Mouse (Mus musculus) adrenal gland, adult (tissue): ENCODE measurements around the gene Habp2.

Source experiments
- DNase-seq, 2 experiments: peaks; one replicate each; pipeline ENCODE4 v3.0.0; 2022 to 2023; ENCODE audit warnings: low spot score in 1 of 2; ENCODE audit not compliant: inconsistent age in 2 of 2

Habp2 gene

GRCm38 (mm10) chr19:56286866-56287265 lies at the start of gene Habp2:
Habp2 (plus strand) TSS chr19:56287137.
- DNase-seq, result peak in 1 of 2 experiments; percentile 42

DNA sequence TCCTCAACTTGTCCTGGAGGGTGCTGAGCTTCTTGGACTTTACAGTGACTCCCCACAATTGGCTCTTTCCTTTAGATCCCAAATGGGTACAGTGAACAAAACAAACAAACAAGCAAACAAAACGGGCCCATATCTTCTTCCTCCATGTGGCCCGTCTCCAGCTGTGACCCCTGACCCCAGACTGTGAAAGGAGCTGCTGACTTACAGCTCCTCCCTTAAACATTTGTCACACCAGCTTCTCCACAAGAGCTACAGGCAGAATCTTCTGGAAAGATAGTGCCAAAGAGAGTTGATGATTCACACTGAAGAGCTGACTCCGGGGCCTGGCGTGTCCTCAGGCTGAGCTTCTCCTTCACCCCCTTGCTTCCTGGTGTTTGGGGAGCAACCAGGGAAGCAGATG lies 48.4 kb upstream of the Habp2 start:
- no peak for DNase-seq

- DNase-seq, result no peak
These were observed 41.7 kb upstream of the Habp2 start for GRCm38 (mm10) chr19:56245201-56245600.

DNA sequence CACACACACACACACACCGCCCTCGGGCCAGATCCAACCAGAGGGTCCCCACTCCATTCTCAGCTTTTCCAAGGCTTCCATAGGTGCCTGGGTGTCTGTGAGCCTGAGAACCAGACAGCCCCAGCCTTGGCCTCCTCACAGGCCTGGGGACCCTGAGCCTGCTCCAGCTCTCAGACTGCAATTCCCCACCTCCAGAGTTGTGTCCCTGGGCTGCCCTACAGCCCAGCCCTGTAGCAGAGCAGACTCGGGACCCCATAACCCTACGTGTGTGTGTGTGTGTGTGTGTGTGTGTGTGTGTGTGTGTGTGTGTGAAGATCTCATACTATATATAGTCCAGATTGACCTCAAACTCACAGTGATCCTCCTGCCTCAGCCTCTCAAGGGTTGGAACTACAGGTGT lies 34.1 kb upstream of the Habp2 start:
- DNase-seq, result no peak

DNA sequence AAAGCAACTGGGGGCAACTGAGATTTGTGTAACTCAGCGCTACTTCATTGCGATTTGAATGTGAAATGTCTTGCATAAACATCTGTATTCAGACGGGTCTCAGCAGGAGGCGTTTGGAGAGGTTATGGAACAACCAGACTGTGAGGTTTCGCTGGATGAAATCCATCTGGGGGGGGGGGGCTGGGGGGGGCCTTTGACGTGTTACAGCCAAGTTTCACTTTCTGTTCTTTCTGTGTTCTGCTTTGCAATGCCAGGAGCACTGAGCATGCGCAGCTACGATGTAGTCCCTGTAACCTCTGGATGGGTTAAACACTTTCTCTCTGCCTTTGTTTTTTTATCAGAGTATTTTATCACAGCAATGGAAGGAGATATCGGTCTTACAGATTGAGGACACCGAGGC lies 33.7 kb upstream of the Habp2 start:
- peak in 1 of 2 experiments; percentile 25 for DNase-seq

- peak in 1 of 2 experiments; percentile 33 for DNase-seq
These were observed 32.2 kb upstream of the Habp2 start for GRCm38 (mm10) chr19:56254751-56255150.

DNA sequence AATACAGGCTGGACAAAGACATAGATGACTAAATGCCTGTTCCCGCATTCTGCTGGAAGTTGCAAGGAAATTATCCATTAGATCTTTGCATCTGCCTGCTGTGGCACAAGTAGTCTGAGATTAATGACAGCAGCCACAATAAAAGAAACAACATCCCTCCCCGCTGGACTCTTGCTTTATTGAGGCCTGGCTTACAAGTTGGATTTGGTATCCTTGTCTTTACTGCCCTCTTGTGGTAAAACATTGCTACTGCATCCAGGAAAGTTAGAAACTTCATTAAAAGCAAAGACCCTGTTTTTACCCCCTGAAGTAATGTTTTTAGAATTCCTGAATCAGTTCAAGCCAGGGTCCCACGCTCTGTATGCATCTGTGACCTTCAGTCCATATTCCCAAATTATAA lies 31.4 kb upstream of the Habp2 start:
- DNase-seq, result peak in 1 of 2 experiments; percentile 74

DNA sequence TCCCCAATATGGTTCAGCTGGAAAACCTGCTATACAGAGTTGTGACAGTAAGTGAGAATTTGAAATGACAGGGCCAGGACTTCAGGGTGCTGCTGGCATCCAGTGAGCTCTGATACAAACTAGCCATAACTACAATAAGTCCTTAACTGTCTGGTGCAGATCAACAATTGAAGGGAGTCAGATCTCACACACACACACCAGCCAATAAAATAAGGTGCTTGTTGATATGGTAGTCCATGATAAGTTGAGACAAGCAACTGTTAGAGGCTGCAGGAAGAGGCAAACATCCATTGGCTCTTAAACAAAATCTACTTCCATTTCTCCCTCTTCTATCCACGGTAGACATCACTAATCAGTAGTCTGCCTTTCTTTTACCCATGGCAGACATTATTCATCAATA lies 30.7 kb upstream of the Habp2 start:
- no peak for DNase-seq

DNA sequence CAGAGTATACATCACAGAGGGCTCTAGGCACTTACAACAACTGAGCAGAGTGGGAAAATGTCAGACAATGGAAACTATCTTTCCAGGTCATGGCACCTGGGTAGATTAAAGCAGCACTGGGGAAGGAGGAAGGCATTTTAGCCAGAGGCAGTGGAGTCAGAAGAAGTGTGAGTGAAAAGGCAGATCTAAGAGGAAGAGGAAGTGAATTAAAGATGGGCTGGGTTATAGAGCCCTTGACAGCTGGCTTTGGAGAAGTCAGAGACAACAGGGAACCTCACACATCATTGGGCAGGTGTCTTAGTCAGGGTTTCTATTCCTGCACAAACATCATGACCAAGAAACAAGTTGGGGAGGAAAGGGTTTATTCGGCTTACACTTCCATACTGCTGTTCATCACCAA lies 30.2 kb upstream of the Habp2 start:
- DNase-seq, result no peak

GRCm38 (mm10) chr19:56263696-56264095 lies 23.2 kb upstream of the Habp2 start:
- no peak for DNase-seq

DNA sequence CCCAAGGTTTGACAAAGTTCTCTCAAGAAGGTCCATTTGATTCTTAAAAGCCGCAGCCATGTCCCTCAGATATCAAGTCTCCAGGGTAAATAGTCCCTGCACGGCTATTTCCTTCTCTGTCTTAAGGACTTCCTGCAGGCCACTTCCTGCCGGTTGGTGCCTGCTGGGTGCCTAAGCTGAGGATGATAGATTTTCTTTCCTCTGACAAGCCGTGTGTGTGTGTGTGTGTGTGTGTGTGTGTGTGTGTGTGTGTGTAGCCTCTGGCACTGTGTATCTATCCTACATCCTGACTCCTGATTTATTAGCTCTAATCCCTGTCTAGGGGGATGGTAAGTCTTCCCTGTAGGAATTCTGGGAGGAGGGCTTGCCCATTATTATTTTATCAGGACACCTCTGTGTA lies 22.8 kb upstream of the Habp2 start:
- peak; percentile 17 to 39 for DNase-seq

- DNase-seq, result no peak
These were observed 21.8 kb upstream of the Habp2 start for GRCm38 (mm10) chr19:56265149-56265548.

GRCm38 (mm10) chr19:56272081-56272480 lies 14.9 kb upstream of the Habp2 start:
- DNase-seq, result no peak

DNA sequence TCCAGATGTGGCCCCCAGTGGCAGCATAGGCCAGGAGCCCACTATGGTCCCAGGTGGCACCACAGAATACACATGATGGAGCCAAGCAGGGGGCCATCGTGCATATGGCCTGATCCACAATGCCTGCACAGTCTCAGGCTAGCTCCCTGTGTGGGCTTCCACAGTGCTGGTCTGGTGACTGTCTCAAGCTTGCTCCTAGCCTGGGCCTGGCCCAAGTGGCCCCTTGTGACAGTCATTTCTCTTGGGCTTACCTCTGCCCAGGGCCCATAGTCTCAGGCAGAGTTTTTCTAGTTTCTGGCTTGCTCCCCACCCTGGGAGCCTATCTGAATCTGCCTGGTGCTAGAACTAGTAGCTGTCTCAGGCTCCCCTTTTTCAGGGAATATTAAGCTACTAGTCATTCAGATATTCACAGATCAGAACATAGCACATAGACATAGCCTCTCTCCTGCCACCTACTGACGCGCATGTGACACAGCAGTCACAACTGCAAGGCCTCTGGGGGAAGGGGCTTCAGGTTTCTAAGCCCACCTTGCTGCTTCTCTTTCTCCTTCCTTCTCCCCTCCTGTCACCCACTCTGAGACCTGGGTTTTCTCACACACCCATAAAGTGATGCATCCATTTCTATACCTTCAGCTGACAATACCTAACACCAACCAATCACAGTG lies 9.7 kb upstream of the Habp2 start:
- DNase-seq, result no peak

DNA sequence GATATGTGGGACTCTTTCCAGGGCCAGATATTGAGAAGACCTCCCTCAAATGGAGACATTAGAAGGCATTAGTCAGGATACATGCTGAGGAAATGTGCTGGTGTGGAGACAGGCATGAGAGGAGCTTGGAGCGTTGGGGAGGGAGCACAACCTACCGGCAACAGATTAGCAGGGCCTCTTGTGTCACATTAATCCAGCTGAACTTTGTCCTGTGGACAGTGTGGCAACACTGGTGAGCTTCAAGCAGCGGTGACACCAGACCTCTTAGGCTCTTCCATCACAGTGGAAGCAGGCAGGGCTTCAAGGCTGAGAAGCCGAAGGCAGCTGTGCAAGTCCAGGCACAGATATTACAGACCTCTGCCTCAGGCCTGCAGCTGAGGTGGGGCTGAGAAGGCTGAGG lies 9.0 kb upstream of the Habp2 start:
- no peak for DNase-seq

GRCm38 (mm10) chr19:56278366-56278765 lies 8.6 kb upstream of the Habp2 start:
- no peak for DNase-seq

DNA sequence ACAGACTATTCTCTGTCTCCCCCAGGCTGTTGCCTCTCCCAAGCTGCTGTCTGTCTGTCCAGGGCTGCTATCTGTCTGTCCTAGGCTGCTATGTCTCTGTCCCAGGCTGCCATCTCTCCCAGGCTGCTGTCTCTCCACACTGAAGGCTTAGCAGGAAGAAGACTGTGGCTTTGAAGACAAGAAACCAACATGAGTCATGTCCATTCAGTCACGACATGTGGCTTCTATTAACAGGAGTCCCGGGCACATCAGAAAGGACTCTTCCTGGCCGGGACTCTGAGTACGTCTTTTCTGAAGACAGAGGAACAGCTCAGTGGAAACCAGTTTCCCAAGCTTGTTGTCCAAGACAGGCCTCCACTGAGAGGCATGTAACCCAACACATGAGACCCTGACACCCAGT lies 1.7 kb upstream of the Habp2 start:
- DNase-seq, result no peak

GRCm38 (mm10) chr19:56287580-56288367 lies 837 bp downstream of the Habp2 start:
- DNase-seq, result no peak

- no peak for DNase-seq
These were observed 1.5 kb downstream of the Habp2 start for GRCm38 (mm10) chr19:56288436-56288835.

DNA sequence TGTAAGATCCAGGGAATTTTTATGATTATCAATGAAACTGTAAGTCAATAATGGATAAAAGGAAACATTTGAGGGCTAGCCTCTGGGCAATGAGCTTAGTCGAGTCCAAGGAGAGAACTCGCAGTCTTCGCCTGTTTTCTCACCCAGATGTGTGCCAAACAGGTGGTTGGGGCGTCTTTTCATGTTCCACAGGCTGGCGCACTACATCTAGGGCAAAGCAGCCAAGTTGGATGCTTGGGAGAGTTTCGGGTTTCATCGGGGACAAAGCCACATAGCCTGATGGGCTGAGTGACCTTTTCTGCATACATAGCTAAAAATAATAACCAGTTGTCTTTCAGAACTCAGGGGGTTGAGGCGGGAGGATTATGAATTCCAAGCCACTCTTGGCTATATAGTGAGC lies 2.7 kb downstream of the Habp2 start:
- no peak for DNase-seq

- DNase-seq, result peak in 1 of 2 experiments; percentile 45
These were observed 5.0 kb downstream of the Habp2 start for GRCm38 (mm10) chr19:56291898-56292297.

DNA sequence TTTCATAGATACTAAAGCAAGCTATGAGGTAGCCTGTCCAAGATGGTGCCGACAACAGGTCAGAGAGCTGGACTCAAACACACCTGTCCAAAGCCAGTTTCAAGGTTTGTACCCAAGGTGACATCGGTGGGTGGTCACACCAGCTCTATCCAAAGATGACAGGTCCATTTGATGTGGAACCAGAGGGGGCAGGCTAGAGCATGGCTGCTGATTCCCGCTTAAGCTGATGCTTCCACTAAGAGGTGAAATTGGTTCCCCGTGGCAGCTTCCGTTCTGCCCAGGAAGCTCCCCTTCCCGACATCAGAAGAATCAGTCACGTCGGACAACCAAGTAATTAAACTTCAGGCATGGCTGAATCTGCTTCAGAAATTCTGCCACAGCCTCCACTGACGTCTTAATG lies 5.4 kb downstream of the Habp2 start:
- DNase-seq, result no peak
